In the genomic region with DNA sequence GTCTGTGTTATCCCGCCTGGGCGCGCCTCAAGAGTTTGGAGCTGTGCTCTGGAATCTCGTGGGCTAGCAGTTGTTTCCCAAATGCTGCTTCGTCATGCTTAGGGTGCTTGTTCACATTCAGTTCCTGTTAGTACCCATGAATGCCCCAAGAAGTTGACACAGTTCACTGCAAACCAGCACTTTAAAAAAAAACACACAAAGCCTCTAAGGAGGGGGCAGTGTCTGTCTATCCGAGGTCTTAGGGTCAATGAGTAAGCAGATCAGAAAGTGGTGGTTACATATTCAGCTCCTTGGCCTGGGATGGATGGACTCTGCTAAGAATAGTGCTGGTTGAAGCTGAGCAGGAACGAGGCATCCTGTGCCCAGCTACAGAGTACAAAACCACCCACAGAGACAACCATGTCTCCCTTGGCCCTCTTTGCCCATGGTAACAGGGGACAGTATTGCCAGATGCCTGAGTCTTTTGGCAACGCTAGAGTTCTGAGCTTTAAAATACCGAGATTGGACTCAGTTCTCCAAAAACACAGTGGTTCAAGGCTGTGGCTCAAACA, we compare ENCODE assay signal across 15 mouse cellular contexts. TPM values are rescaled to one million over a fixed set of nuclear protein-coding genes. Genes with fewer than 3 reads are reported as not detected.
A peak's percentile ranks its signal among the peaks of the same experiment; 100 is the strongest.
DNase-seq lines count a peak whose midpoint lies in the region; ATAC-seq and TF ChIP-seq lines count a peak whose summit lies in the region.
"Had no signal": no experiment of that assay in that cellular context is flagged by ENCODE, and none has a peak within 500 bp of the region (broad histone marks: within the 10 kb centered on the region; RNA-seq: fewer than 3 reads in every experiment).

No protein-coding gene starts in this region.

- H3K4me1 ChIP-seq in liver, adult 2 months (ENCODE audit: control insufficient read depth, insufficient read depth, low read length): peaks cover 57% of the 10 kb centered on the region
- H3K4me1 ChIP-seq in liver, embryonic 11.5 days (replicated peaks; ENCODE audit: control insufficient read depth, insufficient read depth, low read length): peaks cover 22% of the 10 kb centered on the region
- peaks cover 51% of the 10 kb centered on the region for H3K4me1 ChIP-seq in kidney, embryonic 15.5 days
- H3K4me1 ChIP-seq in small intestine, adult 2 months (ENCODE audit: control insufficient read depth, insufficient read depth, insufficient read length, low read length): no peaks in the 10 kb centered on the region
- no peaks in the 10 kb centered on the region for H3K4me1 ChIP-seq in midbrain, embryonic 11.5 days (ENCODE audit: control insufficient read depth, insufficient read depth, low read length)

- H3K9ac ChIP-seq in liver, adult 2 months (ENCODE audit: low read depth, low read length): peak overlapping the region; percentile 22; the same call in 1 of the 2 replicates
- H3K9ac ChIP-seq in liver, embryonic 11.5 days (ENCODE audit: low read depth, low read length): no peak overlapping the region
- H3K9ac ChIP-seq in kidney, embryonic 15.5 days: no peak overlapping the region
- no peak overlapping the region for H3K9ac ChIP-seq in midbrain, embryonic 11.5 days (ENCODE audit: low read length)
- H3K9ac ChIP-seq: embryonic facial prominence, embryonic 12.5 days; heart, embryonic 15.5 days; hindbrain, embryonic 15.5 days; liver, embryonic 13.5 days had no signal

- H3K4me2 ChIP-seq in liver, embryonic 11.5 days: no peak overlapping the region
- H3K4me2 ChIP-seq in kidney, embryonic 15.5 days: no peak overlapping the region
- H3K4me2 ChIP-seq in midbrain, embryonic 11.5 days: no peak overlapping the region
- H3K4me2 ChIP-seq: embryonic facial prominence, embryonic 12.5 days; heart, embryonic 15.5 days; hindbrain, embryonic 15.5 days; liver, embryonic 13.5 days had no signal

- peaks cover 49% of the 10 kb centered on the region; the same call in 1 of the 2 replicates for H3K79me2 ChIP-seq in liver, adult 2 months (ENCODE audit: control insufficient read depth, insufficient read depth, low read length)

- DNase-seq in frontal cortex, postnatal 14 days (ENCODE audit: low spot score in 2 of 2): no peak
- DNase-seq in liver, adult 2 months (ENCODE audit: extremely low read depth, low read depth, low spot score): peak; percentile 56
- DNase-seq in liver, embryonic 11.5 days (ENCODE audit: low spot score): no peak
- no peak for DNase-seq in right cerebral cortex, postnatal 25 days
- DNase-seq in midbrain, embryonic 11.5 days (ENCODE audit: low spot score, missing footprints): no peak
- DNase-seq: liver, embryonic 13.5 days; right cerebral cortex, postnatal 4 days had no signal

- ATAC-seq in frontal cortex, adult (ENCODE audit: low TSS enrichment): 0 out of 2 replicates have a peak, but pooled peaks have one; percentile 20
- ATAC-seq in liver, embryonic 11.5 days (replicated peaks; ENCODE audit: low FRiP score): no peak
- no peak for ATAC-seq in kidney, embryonic 15.5 days (replicated peaks; ENCODE audit: low FRiP score)
- no peak for ATAC-seq in midbrain, embryonic 11.5 days (ENCODE audit: low FRiP score)
- ATAC-seq: intestine, postnatal 0 days had no signal

- no peak for TF ChIP-seq CTCF in liver, adult 2 months (IDR thresholded peaks at IDR 0.05; ENCODE audit: low read depth, low read length)
- TF ChIP-seq CTCF in small intestine, adult 2 months (IDR thresholded peaks at IDR 0.05; ENCODE audit: extremely low read depth, insufficient read length, insufficient replicate concordance, low read depth, low read length): no peak

- H3K36me3 ChIP-seq in liver, adult 2 months (ENCODE audit: control insufficient read depth, insufficient read depth, low read length): 0 out of 2 replicates have a peak, but pooled peaks cover 2% of the 10 kb centered on the region
- H3K36me3 ChIP-seq in liver, embryonic 11.5 days (ENCODE audit: control insufficient read depth, insufficient read depth, low read length): no peaks in the 10 kb centered on the region
- no peaks in the 10 kb centered on the region for H3K36me3 ChIP-seq in kidney, embryonic 15.5 days
- no peaks in the 10 kb centered on the region for H3K36me3 ChIP-seq in small intestine, adult 2 months (ENCODE audit: control insufficient read depth, insufficient read depth, low read length)
- H3K36me3 ChIP-seq in midbrain, embryonic 11.5 days (ENCODE audit: control insufficient read depth, insufficient read depth, low read length): no peaks in the 10 kb centered on the region
- H3K36me3 ChIP-seq: embryonic facial prominence, embryonic 12.5 days; heart, embryonic 15.5 days; hindbrain, embryonic 15.5 days; liver, embryonic 13.5 days had no signal

- peak overlapping the region; percentile 86 for H3K27ac ChIP-seq in liver, adult 2 months (replicated peaks; ENCODE audit: insufficient read depth, low read depth, low read length)
- no peak overlapping the region for H3K27ac ChIP-seq in liver, embryonic 11.5 days (ENCODE audit: low read depth, low read length)
- peak overlapping the region; percentile 33; the same call in 1 of the 2 replicates for H3K27ac ChIP-seq in kidney, embryonic 15.5 days
- H3K27ac ChIP-seq in small intestine, adult 2 months (ENCODE audit: insufficient read depth, low read depth, low read length): peak overlapping the region; percentile 34; the same call in 1 of the 2 replicates
- H3K27ac ChIP-seq in midbrain, embryonic 11.5 days (ENCODE audit: low read depth, low read length): no peak overlapping the region
- H3K27ac ChIP-seq: embryonic facial prominence, embryonic 12.5 days; heart, embryonic 15.5 days; hindbrain, embryonic 15.5 days; liver, embryonic 13.5 days had no signal

- no peaks in the 10 kb centered on the region for H3K9me3 ChIP-seq in liver, embryonic 11.5 days (ENCODE audit: control insufficient read depth, low read length)
- no peaks in the 10 kb centered on the region for H3K9me3 ChIP-seq in kidney, embryonic 15.5 days (replicated peaks)
- H3K9me3 ChIP-seq in midbrain, embryonic 11.5 days (ENCODE audit: control insufficient read depth, low read length): no peaks in the 10 kb centered on the region
- H3K9me3 ChIP-seq: embryonic facial prominence, embryonic 12.5 days; heart, embryonic 15.5 days; hindbrain, embryonic 15.5 days; liver, embryonic 13.5 days had no signal

- no peak for TF ChIP-seq POLR2A in liver, adult 2 months (IDR thresholded peaks at IDR 0.05; ENCODE audit: extremely low read depth, insufficient read depth, low read length)
- no peak for TF ChIP-seq POLR2A in small intestine, adult 2 months (IDR thresholded peaks at IDR 0.05; ENCODE audit: low read depth, low read length)

- H3K27me3 ChIP-seq in liver, adult 2 months (ENCODE audit: control insufficient read depth, insufficient read depth, low read length): no peaks in the 10 kb centered on the region
- H3K27me3 ChIP-seq in liver, embryonic 11.5 days (replicated peaks; ENCODE audit: control insufficient read depth, insufficient read depth, low read length): no peaks in the 10 kb centered on the region
- no peaks in the 10 kb centered on the region for H3K27me3 ChIP-seq in kidney, embryonic 15.5 days
- no peaks in the 10 kb centered on the region for H3K27me3 ChIP-seq in small intestine, adult 2 months (ENCODE audit: control insufficient read depth, insufficient read depth, low read length)
- H3K27me3 ChIP-seq in midbrain, embryonic 11.5 days (ENCODE audit: control insufficient read depth, insufficient read depth, low read length): no peaks in the 10 kb centered on the region
- H3K27me3 ChIP-seq: CH12.LX; embryonic facial prominence, embryonic 12.5 days; heart, embryonic 15.5 days; hindbrain, embryonic 15.5 days; liver, embryonic 13.5 days had no signal

- no peak overlapping the region for H3K4me3 ChIP-seq in liver, adult 2 months (ENCODE audit: insufficient read depth, low read depth, low read length)
- no peak overlapping the region for H3K4me3 ChIP-seq in liver, embryonic 11.5 days (ENCODE audit: low read depth, low read length)
- no peak overlapping the region for H3K4me3 ChIP-seq in kidney, embryonic 15.5 days (replicated peaks)
- H3K4me3 ChIP-seq in small intestine, adult 2 months (ENCODE audit: low read depth, low read length): no peak overlapping the region
- no peak overlapping the region for H3K4me3 ChIP-seq in midbrain, embryonic 11.5 days (ENCODE audit: low read depth, low read length)
- H3K4me3 ChIP-seq: embryonic facial prominence, embryonic 12.5 days; heart, embryonic 15.5 days; hindbrain, embryonic 15.5 days; liver, embryonic 13.5 days had no signal

- WGBS in liver, adult 2 months: 46% methylated on average over 9 of the region's 9 CpGs
- WGBS in liver, embryonic 11.5 days: 69% methylated on average over 9 of the region's 9 CpGs
- WGBS in kidney, embryonic 15.5 days: 57% methylated on average over 9 of the region's 9 CpGs
- WGBS in small intestine, adult 2 months: 79% methylated on average over 9 of the region's 9 CpGs
- WGBS in midbrain, embryonic 11.5 days: 77% methylated on average over 9 of the region's 9 CpGs

RNA-seq across cellular contexts. Expression of a gene that starts 59.0 kb away (rescaled TPM):
- 23.0 and 36.8 TPM in 2 replicates for total RNA-seq in liver, adult 2 months (2014; rRNA removed)
- 80.5 and 91.7 TPM in 2 replicates for polyA plus RNA-seq in liver, adult 2 months (2012; rRNA removed)
- 16.4 TPM in 2 replicates for polyA plus RNA-seq in liver, embryonic 11.5 days (2014; fragmentation: Nextera tagmentation; extraction: Ambion mirVana)
- polyA plus RNA-seq in kidney, embryonic 15.5 days (2015; fragmentation: Nextera tagmentation; extraction: Ambion mirVana): 21.9 and 26.0 TPM in 2 replicates
- polyA plus RNA-seq in small intestine, adult 2 months (2012; rRNA removed): 12.9 and 13.4 TPM in 2 replicates
- polyA plus RNA-seq in midbrain, embryonic 11.5 days (2014; fragmentation: Nextera tagmentation; extraction: Ambion mirVana): 15.2 and 17.2 TPM in 2 replicates
- total RNA-seq: CH12.LX had no signal

Comparison
In these comparisons a context has a peak if more than half of its experiments do, and no peak if none do; other contexts are left out.
1. H3K27ac ChIP-seq: peak in liver, adult 2 months (single experiment), kidney, embryonic 15.5 days (single experiment) and small intestine, adult 2 months (single experiment); none in liver, embryonic 11.5 days (single experiment) and midbrain, embryonic 11.5 days (single experiment).